Mouse (Mus musculus) limb, embryonic 15.5 days (tissue): ENCODE measurements around the gene Arhgap30. TPM values are rescaled to one million over a fixed set of nuclear protein-coding genes. Genes with fewer than 3 reads are reported as not detected.

ENCODE experiments used
- ATAC-seq: fragments of 200-750 bp; cut with Nextera tagmentation; 2 replicates; pipeline ENCODE4 v1.8.0; 2017; ENCODE audit warnings: low read depth, moderate TSS enrichment; ENCODE audit not compliant: insufficient number of reproducible peaks, low FRiP score, low TSS enrichment
- H3K27ac ChIP-seq: fragments of 300-500 bp; sonication (generic); 2 replicates; pipeline ENCODE4 v1.5.1; 2015; ENCODE audit warnings: moderate library complexity, mild to moderate bottlenecking, inconsistent platforms
- H3K27me3 ChIP-seq: fragments of 300-500 bp; sonication (generic); 2 replicates; pipeline ENCODE4 v1.6.1; 2015; ENCODE audit warnings: inconsistent platforms
- H3K36me3 ChIP-seq: fragments of 300-500 bp; sonication (generic); 2 replicates; pipeline ENCODE4 v1.6.1; 2015; ENCODE audit warnings: inconsistent platforms
- H3K4me1 ChIP-seq: fragments of 300-500 bp; sonication (generic); 2 replicates; pipeline ENCODE4 v1.6.1; 2015; ENCODE audit warnings: inconsistent platforms
- H3K4me2 ChIP-seq: fragments of 300-500 bp; sonication (generic); 2 replicates; pipeline ENCODE4 v1.6.1; 2015; ENCODE audit warnings: mild to moderate bottlenecking, inconsistent platforms
- H3K4me3 ChIP-seq: fragments of 300-500 bp; sonication (generic); 2 replicates; pipeline ENCODE4 v1.5.1; 2015; ENCODE audit warnings: mild to moderate bottlenecking, inconsistent platforms
- H3K9ac ChIP-seq: fragments of 300-500 bp; sonication (generic); 2 replicates; pipeline ENCODE4 v1.6.1; 2015; ENCODE audit warnings: inconsistent platforms
- H3K9me3 ChIP-seq: fragments of 300-500 bp; sonication (generic); 2 replicates; pipeline ENCODE4 v1.6.1; 2016; ENCODE audit warnings: inconsistent platforms
- WGBS: fragments of 180-500 bp; shearing (Covaris S2); methylation state at CpG from one replicate; pipeline ENCODE4 v1.1.7; 2015; 5-methylcytosine and 5-hydroxymethylcytosine counted together
- polyA plus RNA-seq: library from polyadenylated mRNA; unstranded; fragments of >200 nt; fragmentation: Nextera tagmentation; extraction: Ambion mirVana; gene quantifications from 2 replicates; pipeline ENCODE4 v1.2.1, GENCODE M21; 2015

The Arhgap30 gene
- polyA plus RNA-seq, 1 experiment from 2014 or later = 3.2 TPM

DNA sequence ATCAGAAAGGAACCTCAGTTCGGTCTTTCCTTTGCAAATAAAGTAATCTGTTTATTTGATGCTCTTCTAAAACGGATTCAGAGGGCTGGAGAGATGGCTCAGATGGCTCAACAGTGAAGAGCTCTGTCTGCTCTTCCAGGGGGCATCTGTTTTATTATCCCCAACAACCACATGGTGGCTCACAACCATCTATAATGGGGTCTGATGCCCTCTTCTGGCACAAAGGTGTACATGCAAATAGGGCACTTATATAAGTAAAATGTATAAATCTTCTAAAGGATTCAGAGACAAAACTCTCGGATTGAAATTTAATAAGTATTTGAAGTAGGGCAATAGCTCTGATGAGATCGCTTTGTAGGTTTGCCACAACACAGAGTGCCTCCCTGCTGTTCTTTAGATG is 30.3 kb upstream of the Arhgap30 start:
- Histone ChIP-seq H3K9me3 (no peaks in the 10 kb centered on the region), H3K36me3 (peaks cover 24% of the 10 kb centered on the region), H3K4me3 (no peak overlapping the region), H3K27ac (no peak overlapping the region), H3K9ac (no peak overlapping the region), H3K4me2 (no peak overlapping the region), H3K4me1 (peaks cover 20% of the 10 kb centered on the region), H3K27me3 (no peaks in the 10 kb centered on the region)
- ATAC-seq = no peak
- WGBS = 71% methylated on average over 4 of the region's 4 CpGs

DNA sequence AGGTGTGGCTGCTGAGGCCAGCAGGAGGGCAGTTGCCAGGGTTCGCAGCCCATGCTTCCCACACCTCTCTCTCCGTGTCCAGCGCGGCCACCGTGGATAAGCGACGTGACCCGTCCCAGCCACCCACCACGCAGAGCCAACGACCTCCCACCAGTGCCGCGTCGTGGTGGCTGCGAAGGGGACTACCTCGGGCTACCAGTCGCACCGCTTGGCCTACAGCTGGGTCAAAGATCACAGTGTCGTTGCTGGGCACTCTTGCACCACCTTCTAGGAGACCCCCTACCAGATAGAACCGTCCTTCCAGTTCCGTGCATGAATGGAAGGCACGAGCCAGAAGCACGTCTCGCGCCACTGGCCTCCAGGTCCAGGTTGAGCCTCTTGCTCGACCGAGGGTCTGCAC is 28.5 kb upstream of the Arhgap30 start:
- ATAC-seq = peak; percentile 20; the same call in 1 of the 2 replicates
- Histone ChIP-seq H3K27ac (peak overlapping the region; percentile 75; the same call in 1 of the 2 replicates), H3K4me1 (peaks cover 20% of the 10 kb centered on the region), H3K9ac (peak overlapping the region; percentile 52), H3K36me3 (peaks cover 24% of the 10 kb centered on the region), H3K4me3 (peak overlapping the region; percentile 52), H3K9me3 (no peaks in the 10 kb centered on the region), H3K4me2 (peak overlapping the region; percentile 68), H3K27me3 (peaks cover 2% of the 10 kb centered on the region; the same call in 1 of the 2 replicates)
- WGBS = 8% methylated on average over 26 of the region's 26 CpGs

- peak; percentile 86 for ATAC-seq
- Histone ChIP-seq H3K4me2 (peak within 1 kb of the TSS; percentile 68), H3K27me3 (peaks cover 5% of the 10 kb centered on the region; the same call in 1 of the 2 replicates), H3K4me1 (peaks cover 20% of the 10 kb centered on the region), H3K9me3 (no peaks in the 10 kb centered on the region), H3K27ac (peak within 1 kb of the TSS; percentile 75), H3K4me3 (peak within 1 kb of the TSS; percentile 52), H3K9ac (peak within 1 kb of the TSS; percentile 52), H3K36me3 (peaks cover 24% of the 10 kb centered on the region)
- under 1% methylated on average over 21 of the region's 21 CpGs for WGBS
Observed at GRCm38 (mm10) chr1:171360656-171361055, 28.1 kb upstream of the Arhgap30 start, which contains the start of gene Klhdc9. Gene Klhdc9, minus strand, starts transcription at chr1:171360798.

GRCm38 (mm10) chr1:171361106-171362103 is 27.3 kb upstream of the Arhgap30 start:
- Histone ChIP-seq H3K9me3 (no peaks in the 10 kb centered on the region), H3K36me3 (peaks cover 22% of the 10 kb centered on the region), H3K4me2 (peak overlapping the region; percentile 68), H3K27me3 (peaks cover 12% of the 10 kb centered on the region; the same call in 1 of the 2 replicates), H3K27ac (peak overlapping the region; percentile 75), H3K4me3 (peak overlapping the region; percentile 52), H3K4me1 (peaks cover 20% of the 10 kb centered on the region), H3K9ac (peak overlapping the region; percentile 44)
- 23% methylated on average over 16 of the region's 16 CpGs for WGBS
- no peak for ATAC-seq

- Histone ChIP-seq H3K27me3 (peaks cover 28% of the 10 kb centered on the region), H3K36me3 (no peaks in the 10 kb centered on the region), H3K9me3 (no peaks in the 10 kb centered on the region), H3K9ac (no peak overlapping the region), H3K4me1 (peaks cover 9% of the 10 kb centered on the region), H3K4me2 (no peak overlapping the region), H3K4me3 (no peak overlapping the region), H3K27ac (no peak overlapping the region)
- no peak for ATAC-seq
- WGBS = 66% methylated on average over 7 of the region's 7 CpGs
Observed at GRCm38 (mm10) chr1:171365934-171366333, 22.8 kb upstream of the Arhgap30 start.

DNA sequence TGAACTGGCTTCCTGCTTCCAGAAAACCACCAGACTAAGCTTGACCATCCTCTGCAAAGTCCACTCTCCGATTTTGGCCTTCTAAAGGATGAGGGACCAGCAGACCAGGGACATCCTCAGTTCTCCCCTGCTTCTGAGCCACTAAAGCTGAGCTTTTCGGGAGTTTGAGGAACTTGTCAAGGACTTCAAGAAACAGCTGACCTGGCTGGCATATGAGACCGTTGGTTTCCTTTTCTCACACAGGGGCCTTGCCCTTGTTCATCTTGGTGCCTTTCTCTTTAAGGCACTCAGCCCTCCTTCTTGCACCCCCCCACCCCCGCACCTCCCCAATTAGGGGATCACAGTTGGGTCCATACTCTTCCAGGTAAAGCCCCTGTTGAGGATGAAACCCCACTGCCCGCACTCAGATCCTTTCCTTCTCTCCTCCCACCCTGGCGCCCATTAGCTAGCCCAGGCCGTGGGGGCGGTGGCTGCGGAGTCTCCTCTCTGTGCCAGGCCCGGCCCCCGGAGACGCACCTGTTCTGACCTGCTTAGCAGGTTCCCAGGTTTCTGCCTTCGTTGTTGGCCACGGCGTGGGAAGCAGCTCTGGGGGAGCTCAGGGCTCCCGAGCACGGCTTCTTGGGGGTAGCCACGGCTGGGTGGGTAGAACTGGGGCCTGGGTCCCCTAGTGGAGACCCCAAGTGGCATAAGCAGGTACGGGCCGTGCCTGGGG is 18.8 kb upstream of the Arhgap30 start, which contains the start of gene Nectin4:
Gene Nectin4 (plus strand): TSS at position 255 of the 712 bp plus-strand sequence.
- Histone ChIP-seq H3K9ac (no peak within 1 kb of the TSS), H3K27me3 (peaks cover 41% of the 10 kb centered on the region), H3K4me2 (peak within 1 kb of the TSS; percentile 17), H3K36me3 (no peaks in the 10 kb centered on the region), H3K27ac (peak within 1 kb of the TSS; percentile 54; the same call in 1 of the 2 replicates), H3K4me3 (peak within 1 kb of the TSS; percentile 26), H3K4me1 (peaks cover 12% of the 10 kb centered on the region; the same call in 1 of the 2 replicates), H3K9me3 (no peaks in the 10 kb centered on the region)
- WGBS = 36% methylated on average over 20 of the region's 20 CpGs
- no peak for ATAC-seq

GRCm38 (mm10) chr1:171372880-171373279 is 15.9 kb upstream of the Arhgap30 start:
- 0 out of 2 replicates have a peak overlapping the region, but pooled peaks have one; percentile 14 for H3K4me2 ChIP-seq
- peak overlapping the region; percentile 43; the same call in 1 of the 2 replicates for H3K27ac ChIP-seq

GRCm38 (mm10) chr1:171373946-171374345 is 14.8 kb upstream of the Arhgap30 start:
- H3K4me2 ChIP-seq = peak overlapping the region; percentile 17; the same call in 1 of the 2 replicates

More at GRCm38 (mm10) chr1:171372880-171373279, 15.9 kb upstream of the Arhgap30 start:
- no peaks in the 10 kb centered on the region for H3K36me3 ChIP-seq
- WGBS = 54% methylated on average over 3 of the region's 3 CpGs
- H3K4me1 ChIP-seq = peaks cover 18% of the 10 kb centered on the region; the same call in 1 of the 2 replicates
- H3K27me3 ChIP-seq = peaks cover 31% of the 10 kb centered on the region
- no peaks in the 10 kb centered on the region for H3K9me3 ChIP-seq
- H3K4me3 ChIP-seq = peak overlapping the region; percentile 26; the same call in 1 of the 2 replicates
- no peak for ATAC-seq
- no peak overlapping the region for H3K9ac ChIP-seq

GRCm38 (mm10) chr1:171375646-171376097 is 13.1 kb upstream of the Arhgap30 start:
- ATAC-seq = no peak

More at GRCm38 (mm10) chr1:171373946-171374345, 14.8 kb upstream of the Arhgap30 start:
- H3K4me1 ChIP-seq = peaks cover 18% of the 10 kb centered on the region; the same call in 1 of the 2 replicates
- peaks cover 36% of the 10 kb centered on the region for H3K27me3 ChIP-seq
- H3K27ac ChIP-seq = peak overlapping the region; percentile 43; the same call in 1 of the 2 replicates
- 5% methylated on average over 4 of the region's 4 CpGs for WGBS
- peak overlapping the region; percentile 8; the same call in 1 of the 2 replicates for H3K4me3 ChIP-seq
- no peaks in the 10 kb centered on the region for H3K36me3 ChIP-seq
- no peaks in the 10 kb centered on the region for H3K9me3 ChIP-seq
- H3K9ac ChIP-seq = no peak overlapping the region
- ATAC-seq = no peak

GRCm38 (mm10) chr1:171378298-171378697 is 10.5 kb upstream of the Arhgap30 start:
- H3K9ac ChIP-seq = no peak overlapping the region
- no peak overlapping the region for H3K4me3 ChIP-seq
- 85% methylated on average over 6 of the region's 6 CpGs for WGBS
- no peaks in the 10 kb centered on the region for H3K9me3 ChIP-seq
- no peak overlapping the region for H3K27ac ChIP-seq
- H3K4me2 ChIP-seq = no peak overlapping the region
- H3K36me3 ChIP-seq = no peaks in the 10 kb centered on the region
- peaks cover 22% of the 10 kb centered on the region for H3K4me1 ChIP-seq
- peaks cover 39% of the 10 kb centered on the region for H3K27me3 ChIP-seq
- ATAC-seq = no peak

More at GRCm38 (mm10) chr1:171375646-171376097, 13.1 kb upstream of the Arhgap30 start:
- H3K27me3 ChIP-seq = peaks cover 41% of the 10 kb centered on the region
- WGBS = 44% methylated on average over 9 of the region's 9 CpGs
- no peak overlapping the region for H3K4me3 ChIP-seq
- 0 out of 2 replicates have a peak overlapping the region, but pooled peaks have one; percentile 13 for H3K27ac ChIP-seq
- no peaks in the 10 kb centered on the region for H3K36me3 ChIP-seq
- no peak overlapping the region for H3K4me2 ChIP-seq
- no peaks in the 10 kb centered on the region for H3K9me3 ChIP-seq
- no peak overlapping the region for H3K9ac ChIP-seq
- peaks cover 26% of the 10 kb centered on the region for H3K4me1 ChIP-seq
